Mouse (Mus musculus) erythroblast, embryonic 14.5 days (primary cell): Measurements from ENCODE around the gene Mybpc2. TPM values are rescaled to one million over a fixed set of nuclear protein-coding genes. Genes with fewer than 3 reads are reported as not detected.

ENCODE experiments used
- H3K27me3 ChIP-seq: 2 replicates; pipeline ENCODE4 v1.6.1; 2012; ENCODE audit warnings: inconsistent platforms; ENCODE audit not compliant: control insufficient read depth
- H3K36me3 ChIP-seq: 2 replicates; pipeline ENCODE4 v1.6.1; 2012; ENCODE audit warnings: mild to moderate bottlenecking, inconsistent platforms; ENCODE audit not compliant: control insufficient read depth
- H3K4me1 ChIP-seq: 2 replicates; pipeline ENCODE4 v1.6.1; 2012; ENCODE audit warnings: inconsistent platforms; ENCODE audit not compliant: control insufficient read depth
- H3K4me3 ChIP-seq: replicated peaks from 2 replicates; pipeline ENCODE3; 2012; ENCODE audit warnings: moderate library complexity, mild to moderate bottlenecking, inconsistent platforms
- H3K9me3 ChIP-seq: 2 replicates; pipeline ENCODE4 v1.6.1; 2012; ENCODE audit warnings: low read length, inconsistent platforms, mixed read lengths; ENCODE audit not compliant: control insufficient read depth
- GATA1 ChIP-seq: IDR thresholded peaks from 2 replicates; pipeline ENCODE4 v1.6.1; 2012; ENCODE audit warnings: low read length, inconsistent platforms, mixed read lengths
- TAL1 ChIP-seq: IDR thresholded peaks from 3 replicates; pipeline ENCODE4 v1.6.1; 2012; ENCODE audit warnings: low read length, inconsistent platforms, mixed read lengths
- polyA plus RNA-seq: library from polyadenylated mRNA; stranded (reverse); fragments of >175 nt; gene quantifications from 2 replicates; pipeline ENCODE4 v1.2.3, GENCODE M21; 2012

Gene Mybpc2
- polyA plus RNA-seq, 1 experiment: not detected

GRCm38 (mm10) chr7:44463556-44464225 is 60.8 kb downstream of the Mybpc2 start:
- peaks cover 20% of the 10 kb centered on the region for H3K9me3 ChIP-seq
- H3K4me1 ChIP-seq: peaks cover 64% of the 10 kb centered on the region
- peaks cover 61% of the 10 kb centered on the region for H3K27me3 ChIP-seq
- H3K4me3 ChIP-seq: no peak overlapping the region
- TF ChIP-seq GATA1: no peak
- no peak for TF ChIP-seq TAL1
- H3K36me3 ChIP-seq: peaks cover 19% of the 10 kb centered on the region

DNA sequence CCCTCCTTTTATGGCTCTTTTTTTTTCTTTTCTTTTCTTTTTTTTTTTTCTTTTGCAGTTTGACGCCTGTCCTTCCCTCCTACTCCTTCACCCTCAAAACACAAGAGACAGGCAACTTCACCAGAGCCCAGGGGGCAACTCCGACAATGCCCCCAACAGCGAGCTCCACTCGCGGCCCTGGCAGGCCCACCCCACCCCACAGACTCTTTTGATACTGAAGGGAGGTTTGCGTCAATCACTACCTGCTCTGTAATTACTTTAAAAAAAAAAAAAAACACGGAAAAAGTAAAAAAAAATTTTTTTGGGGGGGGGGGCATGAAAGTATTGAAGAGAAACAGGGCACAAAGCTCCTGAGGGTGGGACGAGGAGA is 61.4 kb downstream of the Mybpc2 start:
- peaks cover 21% of the 10 kb centered on the region for H3K9me3 ChIP-seq
- peaks cover 66% of the 10 kb centered on the region for H3K27me3 ChIP-seq
- H3K4me1 ChIP-seq: peaks cover 60% of the 10 kb centered on the region
- H3K36me3 ChIP-seq: peaks cover 13% of the 10 kb centered on the region
- H3K4me3 ChIP-seq: no peak overlapping the region
- no peak for TF ChIP-seq GATA1
- no peak for TF ChIP-seq TAL1

DNA sequence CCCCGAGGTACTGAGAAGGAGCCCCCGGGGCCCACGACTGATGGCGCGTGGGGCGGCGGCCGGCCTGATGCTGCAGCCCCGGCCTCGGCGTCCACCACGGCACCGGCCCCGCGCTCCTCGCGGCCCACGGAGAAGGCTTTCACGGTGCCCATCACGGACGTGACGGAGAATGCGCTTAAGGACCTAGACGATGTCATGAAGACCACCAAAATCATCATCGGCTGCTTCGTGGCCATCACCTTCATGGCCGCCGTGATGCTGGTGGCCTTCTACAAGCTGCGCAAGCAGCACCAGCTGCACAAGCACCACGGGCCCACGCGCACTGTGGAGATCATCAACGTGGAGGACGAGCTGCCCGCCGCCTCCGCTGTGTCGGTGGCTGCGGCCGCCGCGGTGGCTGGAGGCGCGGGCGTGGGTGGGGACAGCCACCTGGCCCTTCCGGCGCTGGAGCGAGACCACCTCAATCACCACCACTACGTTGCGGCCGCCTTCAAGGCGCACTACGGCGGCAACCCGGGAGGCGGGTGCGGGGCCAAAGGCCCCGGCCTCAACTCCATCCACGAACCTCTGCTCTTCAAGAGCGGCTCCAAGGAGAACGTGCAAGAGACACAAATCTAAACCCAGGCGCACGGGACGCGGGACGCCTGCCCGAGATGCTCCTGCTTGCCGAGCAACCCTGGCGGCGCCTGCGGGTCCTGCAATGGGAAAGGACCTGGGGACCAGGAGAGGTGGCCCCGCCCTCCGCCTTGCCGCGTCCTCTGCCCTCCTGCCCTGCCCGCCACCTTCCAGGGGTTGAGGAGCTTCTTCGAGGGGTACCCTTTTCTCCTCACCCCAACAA is 62.0 kb downstream of the Mybpc2 start:
- TF ChIP-seq TAL1: no peak
- no peak for TF ChIP-seq GATA1
- Histone ChIP-seq H3K4me1 (peaks cover 59% of the 10 kb centered on the region), H3K27me3 (peaks cover 71% of the 10 kb centered on the region), H3K4me3 (no peak overlapping the region), H3K9me3 (peaks cover 21% of the 10 kb centered on the region), H3K36me3 (peaks cover 12% of the 10 kb centered on the region)

- H3K27me3 ChIP-seq: peaks cover 77% of the 10 kb centered on the region
- H3K36me3 ChIP-seq: peaks cover 7% of the 10 kb centered on the region
- TF ChIP-seq TAL1: no peak
- TF ChIP-seq GATA1: no peak
- peaks cover 21% of the 10 kb centered on the region for H3K9me3 ChIP-seq
- H3K4me1 ChIP-seq: peaks cover 59% of the 10 kb centered on the region
- no peak overlapping the region for H3K4me3 ChIP-seq
These were observed 62.8 kb downstream of the Mybpc2 start for GRCm38 (mm10) chr7:44461503-44462217.

DNA sequence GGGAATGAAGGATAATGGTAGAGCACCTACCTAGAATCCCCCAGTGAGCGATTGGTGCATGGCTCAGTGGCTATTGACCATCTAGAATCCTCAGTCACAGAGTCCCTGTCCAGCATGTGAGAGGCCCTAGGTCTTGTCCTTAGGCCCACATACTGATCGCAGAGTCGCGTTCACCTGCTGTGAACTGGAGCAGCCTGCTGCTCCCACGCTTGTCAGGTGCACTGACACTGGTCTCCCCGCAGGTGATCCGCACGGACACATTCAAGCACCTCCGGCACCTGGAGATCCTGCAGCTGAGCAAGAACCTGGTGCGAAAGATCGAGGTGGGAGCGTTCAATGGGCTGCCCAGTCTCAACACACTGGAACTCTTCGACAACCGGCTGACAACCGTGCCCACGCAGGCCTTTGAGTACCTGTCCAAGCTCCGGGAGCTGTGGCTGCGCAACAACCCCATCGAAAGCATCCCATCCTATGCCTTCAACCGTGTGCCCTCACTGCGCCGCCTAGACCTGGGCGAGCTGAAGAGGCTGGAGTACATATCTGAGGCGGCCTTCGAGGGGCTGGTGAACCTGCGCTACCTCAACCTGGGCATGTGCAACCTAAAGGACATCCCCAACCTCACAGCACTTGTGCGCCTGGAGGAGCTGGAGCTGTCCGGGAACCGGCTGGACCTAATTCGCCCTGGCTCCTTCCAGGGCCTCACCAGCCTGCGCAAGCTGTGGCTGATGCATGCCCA is 63.5 kb downstream of the Mybpc2 start:
- Histone ChIP-seq H3K4me3 (no peak overlapping the region), H3K4me1 (peaks cover 59% of the 10 kb centered on the region), H3K27me3 (peaks cover 77% of the 10 kb centered on the region), H3K36me3 (peaks cover 2% of the 10 kb centered on the region; the same call in 1 of the 2 replicates), H3K9me3 (peaks cover 21% of the 10 kb centered on the region)
- TF ChIP-seq TAL1 (no peak), GATA1 (no peak)

GRCm38 (mm10) chr7:44460067-44460466 is 64.4 kb downstream of the Mybpc2 start:
- TF ChIP-seq TAL1 (no peak), GATA1 (no peak)
- Histone ChIP-seq H3K4me1 (peaks cover 56% of the 10 kb centered on the region), H3K9me3 (peaks cover 21% of the 10 kb centered on the region), H3K27me3 (peaks cover 77% of the 10 kb centered on the region), H3K36me3 (0 out of 2 replicates have a peak, but pooled peaks cover under 1% of the 10 kb centered on the region), H3K4me3 (no peak overlapping the region)

DNA sequence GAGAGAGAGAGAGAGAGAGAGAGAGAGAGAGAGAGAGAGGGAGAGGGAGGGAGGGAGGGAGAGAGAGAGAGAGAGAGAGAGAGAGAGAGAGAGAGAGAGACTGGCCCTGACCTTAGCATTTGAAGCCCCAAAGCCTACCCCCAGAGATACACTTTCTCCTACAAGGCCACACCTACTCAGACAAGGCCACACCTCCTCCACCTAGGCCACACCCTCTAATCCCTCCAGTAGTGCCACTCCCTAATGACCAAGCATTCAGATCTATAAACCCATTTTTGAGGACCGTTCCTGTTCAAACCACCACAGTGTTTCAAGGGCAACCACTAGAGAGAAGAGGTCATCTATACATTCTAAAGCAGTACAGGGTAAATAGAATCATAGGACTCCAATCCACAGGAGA is 68.2 kb downstream of the Mybpc2 start:
- no peak for TF ChIP-seq TAL1
- TF ChIP-seq GATA1: no peak
- no peak overlapping the region for H3K4me3 ChIP-seq
- H3K4me1 ChIP-seq: peaks cover 32% of the 10 kb centered on the region
- no peaks in the 10 kb centered on the region for H3K36me3 ChIP-seq
- H3K27me3 ChIP-seq: peaks cover 68% of the 10 kb centered on the region
- peaks cover 8% of the 10 kb centered on the region for H3K9me3 ChIP-seq

DNA sequence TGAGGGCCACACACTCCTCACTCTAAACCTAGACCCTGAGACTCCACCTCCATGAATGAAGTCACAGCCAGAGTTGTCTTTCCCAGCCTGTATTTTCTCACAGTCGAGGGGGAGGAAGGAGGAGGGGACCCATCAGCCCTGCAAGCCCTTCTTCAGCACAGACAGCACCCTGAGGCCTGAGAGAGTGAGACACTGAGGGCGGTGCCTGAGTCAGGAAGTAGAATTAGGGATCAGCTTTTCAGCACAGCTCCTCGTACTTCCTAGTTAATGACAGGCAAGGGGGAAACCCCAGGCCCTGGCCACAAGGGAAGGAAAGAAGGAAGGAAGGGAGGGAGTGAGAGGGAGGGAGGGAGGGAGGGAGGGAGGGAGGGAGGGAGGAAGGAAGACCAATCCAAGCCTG is 71.2 kb downstream of the Mybpc2 start:
- H3K36me3 ChIP-seq: no peaks in the 10 kb centered on the region
- H3K4me1 ChIP-seq: peaks cover 30% of the 10 kb centered on the region
- no peak overlapping the region for H3K4me3 ChIP-seq
- H3K27me3 ChIP-seq: peaks cover 62% of the 10 kb centered on the region
- H3K9me3 ChIP-seq: no peaks in the 10 kb centered on the region; the same call in 1 of the 2 replicates
- no peak for TF ChIP-seq TAL1
- no peak for TF ChIP-seq GATA1

Other genes with a start within 250 kb of the Mybpc2 start
- 0.01 TPM in 1 of 2 replicates, not detected in the other for gene Clec11a, start 217.8 kb downstream of the Mybpc2 start, polyA plus RNA-seq
- 0.01 TPM in 2 replicates for gene Shank1, start 214.4 kb downstream of the Mybpc2 start, polyA plus RNA-seq
- not detected in 2 replicates for gene Syt3, start 140.6 kb downstream of the Mybpc2 start, polyA plus RNA-seq
- gene 1700008O03Rik, start 138.8 kb downstream of the Mybpc2 start, polyA plus RNA-seq: 0.04 and 0.06 TPM in 2 replicates
- not detected in 2 replicates for gene Lrrc4b, start 95.6 kb downstream of the Mybpc2 start, polyA plus RNA-seq
- 0.17 and 0.50 TPM in 2 replicates for gene Aspdh, start 59.3 kb downstream of the Mybpc2 start, polyA plus RNA-seq
- gene Josd2, start 56.7 kb downstream of the Mybpc2 start, polyA plus RNA-seq: 1,062 and 1,188 TPM in 2 replicates
- 26.0 and 30.5 TPM in 2 replicates for gene Emc10, start 28.1 kb downstream of the Mybpc2 start, polyA plus RNA-seq
- 0.16 TPM in 1 of 2 replicates, not detected in the other for gene Fam71e1, start 28.1 kb downstream of the Mybpc2 start, polyA plus RNA-seq
- 0.08 TPM in 2 replicates for gene Spib, start 7.4 kb upstream of the Mybpc2 start, polyA plus RNA-seq
- 24.0 and 25.1 TPM in 2 replicates for gene Pold1, start 24.2 kb upstream of the Mybpc2 start, polyA plus RNA-seq
- 49.7 and 62.9 TPM in 2 replicates for gene Nr1h2, start 29.3 kb upstream of the Mybpc2 start, polyA plus RNA-seq
- 0.20 and 0.21 TPM in 2 replicates for gene Napsa, start 47.7 kb upstream of the Mybpc2 start, polyA plus RNA-seq
- gene Kcnc3, start 66.0 kb upstream of the Mybpc2 start, polyA plus RNA-seq: 0.01 TPM in 2 replicates
- gene Myh14, start 146.2 kb upstream of the Mybpc2 start, polyA plus RNA-seq: under 0.01 TPM in 1 of 2 replicates, not detected in the other
- gene Izumo2, start 184.1 kb upstream of the Mybpc2 start, polyA plus RNA-seq: not detected in 2 replicates
- gene Vrk3, start 223.8 kb upstream of the Mybpc2 start, polyA plus RNA-seq: 16.3 and 18.4 TPM in 2 replicates
- gene Zfp473, start 226.4 kb upstream of the Mybpc2 start, polyA plus RNA-seq: 0.03 and 0.07 TPM in 2 replicates